Mouse (Mus musculus): ENCODE data around the gene S100a11.

The S100a11 gene

GRCm38 (mm10) chr3:93521462-93522057 is 1.3 kb downstream of the S100a11 start:
- no peak for DNase-seq (ENCODE audit: low read depth, low spot score)

- peak; percentile 3 for DNase-seq (ENCODE audit: low read depth, low spot score)
Observed at GRCm38 (mm10) chr3:93522611-93523010, 2.3 kb downstream of the S100a11 start.

GRCm38 (mm10) chr3:93527300-93527699 is 7.0 kb downstream of the S100a11 start:
- DNase-seq (ENCODE audit: low read depth, low spot score) = no peak

GRCm38 (mm10) chr3:93528807-93529206 is 8.5 kb downstream of the S100a11 start:
- DNase-seq (ENCODE audit: low read depth, low spot score) = no peak

GRCm38 (mm10) chr3:93537068-93537576 is 16.8 kb downstream of the S100a11 start:
- no peak for DNase-seq (ENCODE audit: low read depth, low spot score)

GRCm38 (mm10) chr3:93538486-93538885 is 18.2 kb downstream of the S100a11 start:
- DNase-seq (ENCODE audit: low read depth, low spot score) = no peak

- DNase-seq (ENCODE audit: low read depth, low spot score) = no peak
Observed at GRCm38 (mm10) chr3:93541501-93541900, 21.2 kb downstream of the S100a11 start.

GRCm38 (mm10) chr3:93544170-93544569 is 23.9 kb downstream of the S100a11 start:
- DNase-seq (ENCODE audit: low read depth, low spot score) = peak; percentile 41

GRCm38 (mm10) chr3:93547099-93547648 is 26.9 kb downstream of the S100a11 start:
- DNase-seq (ENCODE audit: low read depth, low spot score) = peak; percentile 75

GRCm38 (mm10) chr3:93547749-93548540 is 27.7 kb downstream of the S100a11 start:
- DNase-seq (ENCODE audit: low read depth, low spot score) = no peak

- DNase-seq (ENCODE audit: low read depth, low spot score) = peak; percentile 58
Observed at GRCm38 (mm10) chr3:93548541-93549266, 28.4 kb downstream of the S100a11 start.

GRCm38 (mm10) chr3:93549986-93550385 is 29.7 kb downstream of the S100a11 start:
- DNase-seq (ENCODE audit: low read depth, low spot score) = peak; percentile 72

- peak; percentile 38 for DNase-seq (ENCODE audit: low read depth, low spot score)
Observed at GRCm38 (mm10) chr3:93551950-93552901, 31.9 kb downstream of the S100a11 start.

- no peak for DNase-seq (ENCODE audit: low read depth, low spot score)
Observed at GRCm38 (mm10) chr3:93553311-93553710, 33.0 kb downstream of the S100a11 start.

GRCm38 (mm10) chr3:93553765-93554378 is 33.6 kb downstream of the S100a11 start:
- DNase-seq (ENCODE audit: low read depth, low spot score) = no peak

GRCm38 (mm10) chr3:93554379-93554980 is 34.2 kb downstream of the S100a11 start:
- no peak for DNase-seq (ENCODE audit: low read depth, low spot score)

- DNase-seq (ENCODE audit: low read depth, low spot score) = no peak
Observed at GRCm38 (mm10) chr3:93554981-93555877, 34.9 kb downstream of the S100a11 start, which contains the start of gene S100a10. S100a10 (plus strand) TSS chr3:93555080.

GRCm38 (mm10) chr3:93555878-93556254 is 35.6 kb downstream of the S100a11 start:
- DNase-seq (ENCODE audit: low read depth, low spot score) = no peak

GRCm38 (mm10) chr3:93556599-93556998 is 36.3 kb downstream of the S100a11 start:
- DNase-seq (ENCODE audit: low read depth, low spot score) = no peak

Data from A20 (cell line).